Mouse (Mus musculus): Measurements from ENCODE around the gene Mfap1b.
"Not testable (repeated sequence)": the region's sequence is repeated elsewhere in the genome, so short reads cannot be mapped to it uniquely, and the experiment has no call there.

- TF ChIP-seq GATA1, TAL1 (IDR thresholded peaks at IDR 0.05; ENCODE audit: low read length): not testable (repeated sequence)
Measured at GRCm38 (mm10) chr2:121522830-121523229, 49.0 kb upstream of the Mfap1b start.

All from erythroblast, embryonic 14.5 days (primary cell).